Mouse (Mus musculus) brown adipose tissue, adult 24 weeks (tissue): Measurements from ENCODE around the gene Ftl1. TPM values are rescaled to one million over a fixed set of nuclear protein-coding genes. Genes with fewer than 3 reads are reported as not detected.

Experiments
- H3K27ac ChIP-seq: fragments of 200-500 bp; replicated peaks from 2 replicates; pipeline ENCODE4 v1.5.1; 2012; ENCODE audit warnings: low read depth, mild to moderate bottlenecking, low read length
- H3K4me1 ChIP-seq: fragments of 200-500 bp; 2 replicates; pipeline ENCODE4 v1.6.1; 2012; ENCODE audit warnings: low read length, mixed read lengths; ENCODE audit not compliant: control insufficient read depth, insufficient read depth, insufficient read length
- H3K4me3 ChIP-seq: fragments of 200-500 bp; 2 replicates; pipeline ENCODE4 v1.5.1; 2012; ENCODE audit warnings: low read depth, mild to moderate bottlenecking, low read length, moderate library complexity; ENCODE audit not compliant: insufficient read depth
- polyA plus RNA-seq: library from polyadenylated mRNA; stranded (reverse); fragments of >200 nt; gene quantifications from 2 replicates; pipeline ENCODE4 v1.2.4, GENCODE M21; 2012; ENCODE audit not compliant: missing spikeins, insufficient read depth, insufficient read length

The Ftl1 gene
- polyA plus RNA-seq, 1 experiment = 1,179 TPM

GRCm38 (mm10) chr7:45449974-45450373 is 9.7 kb downstream of the Ftl1 start:
- Histone ChIP-seq H3K4me3 (no peak overlapping the region), H3K4me1 (no peaks in the 10 kb centered on the region), H3K27ac (no peak overlapping the region)

GRCm38 (mm10) chr7:45447325-45447990 is 12.2 kb downstream of the Ftl1 start:
- H3K27ac ChIP-seq = no peak overlapping the region
- no peak overlapping the region for H3K4me3 ChIP-seq
- no peaks in the 10 kb centered on the region for H3K4me1 ChIP-seq

GRCm38 (mm10) chr7:45446589-45446988 is 13.1 kb downstream of the Ftl1 start:
- no peaks in the 10 kb centered on the region for H3K4me1 ChIP-seq
- H3K4me3 ChIP-seq = no peak overlapping the region
- H3K27ac ChIP-seq = no peak overlapping the region

DNA sequence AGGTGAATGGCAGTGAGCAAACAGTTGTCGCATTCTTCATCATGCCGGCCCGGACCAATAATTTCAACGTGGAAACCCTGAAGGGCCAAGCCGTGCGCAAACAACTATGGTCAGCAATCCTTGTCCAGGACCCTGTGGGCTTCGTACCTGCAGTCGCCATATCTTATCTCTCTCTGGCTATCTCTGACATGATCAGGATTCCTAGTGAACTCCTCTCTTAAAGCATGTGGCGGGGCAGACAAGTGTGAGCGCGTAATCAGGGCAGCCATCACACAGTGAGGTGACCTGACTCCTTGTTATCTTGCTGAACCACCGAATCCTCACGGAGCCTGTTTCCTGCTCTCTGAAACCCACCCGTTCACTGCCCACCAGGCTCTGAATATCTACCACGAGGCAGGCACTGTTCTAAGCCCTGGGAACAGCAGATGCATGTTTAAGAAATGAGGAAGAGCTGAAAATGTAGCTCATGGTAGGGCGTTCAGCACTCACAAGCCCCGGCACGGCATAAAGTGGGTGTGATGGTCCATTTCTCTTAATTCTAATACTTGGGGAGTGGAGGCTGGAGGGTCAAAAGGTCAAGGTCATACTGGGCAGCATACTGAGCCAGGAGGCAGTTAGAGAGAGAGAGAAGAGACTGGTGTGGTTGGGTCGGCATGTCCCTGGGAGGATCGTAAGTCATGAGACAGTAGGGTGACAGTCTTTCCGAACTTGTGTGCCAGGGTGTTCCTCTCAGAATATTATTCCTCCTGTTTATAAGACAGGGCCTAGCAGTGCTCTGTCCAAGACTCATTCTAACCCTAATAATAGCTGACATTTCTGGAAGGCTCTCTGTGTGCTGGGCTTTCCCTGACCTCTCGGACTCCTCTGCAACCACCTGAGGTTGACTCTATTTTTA is 15.9 kb downstream of the Ftl1 start:
- no peak overlapping the region for H3K27ac ChIP-seq
- H3K4me3 ChIP-seq = no peak overlapping the region
- H3K4me1 ChIP-seq = no peaks in the 10 kb centered on the region

DNA sequence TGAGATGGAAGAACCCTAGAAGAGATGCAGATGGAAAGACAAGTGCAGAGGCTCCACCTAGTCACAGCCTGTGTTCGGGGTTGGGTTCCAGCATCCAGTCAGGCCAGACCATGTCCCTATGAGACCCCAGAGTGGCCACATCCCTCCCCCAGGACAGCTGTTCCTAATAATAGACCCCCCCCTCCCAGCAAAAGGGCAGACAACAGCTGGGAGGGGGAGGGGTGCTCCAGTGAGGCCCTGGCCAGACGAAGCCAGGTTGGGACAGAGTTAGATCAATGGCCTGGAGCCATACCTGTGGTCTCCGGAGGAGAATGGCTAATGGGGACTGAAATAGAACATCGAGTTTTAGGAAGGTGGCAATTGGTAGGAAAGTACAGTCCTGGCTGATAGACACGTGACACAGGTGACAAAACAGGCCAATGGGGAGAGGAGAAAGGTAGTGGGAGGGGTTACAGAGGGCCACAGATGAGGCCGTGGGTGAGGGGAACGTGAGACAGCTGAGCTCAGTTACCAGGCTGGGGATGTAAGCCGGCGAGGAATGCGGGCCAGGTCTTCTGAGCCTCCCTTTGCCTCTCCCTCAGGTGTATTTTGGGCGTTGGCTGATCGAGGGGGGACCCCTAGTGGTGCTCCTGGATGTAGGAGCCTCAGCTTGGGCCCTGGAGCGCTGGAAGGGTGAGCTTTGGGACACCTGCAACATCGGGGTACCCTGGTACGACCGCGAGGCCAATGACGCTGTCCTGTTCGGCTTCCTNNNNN is 22.0 kb downstream of the Ftl1 start, which contains the start of gene Ruvbl2:
Ruvbl2 (minus strand) TSS at position 576 of the 756 bp plus-strand sequence.
- Histone ChIP-seq H3K27ac (no peak within 1 kb of the TSS; the same call in 1 of the 2 replicates), H3K4me1 (peaks cover 14% of the 10 kb centered on the region), H3K4me3 (no peak within 1 kb of the TSS)

DNA sequence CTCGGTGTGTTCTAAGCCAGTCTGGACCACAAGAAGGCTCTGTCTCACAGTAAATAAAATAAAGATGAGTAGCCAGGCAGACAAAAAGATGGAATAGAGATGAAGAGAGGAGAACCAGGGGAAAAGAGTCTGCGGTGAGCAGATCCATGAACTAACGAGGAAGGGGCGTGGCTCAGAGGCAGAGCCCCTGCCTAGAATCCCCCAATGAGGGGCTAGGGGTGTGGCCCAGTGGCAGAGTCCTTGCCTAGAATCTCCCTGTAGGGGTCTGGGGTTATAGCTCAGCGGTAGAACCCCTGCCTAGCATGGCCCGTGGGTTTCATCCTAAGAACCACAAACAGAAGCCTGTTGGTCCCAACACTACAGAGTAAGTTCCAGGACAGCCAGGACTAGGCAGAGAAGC is 22.6 kb downstream of the Ftl1 start:
- Histone ChIP-seq H3K4me3 (no peak overlapping the region), H3K27ac (no peak overlapping the region)

GRCm38 (mm10) chr7:45436444-45436843 is 23.2 kb downstream of the Ftl1 start:
- Histone ChIP-seq H3K4me3 (peak overlapping the region; percentile 76), H3K4me1 (peaks cover 14% of the 10 kb centered on the region), H3K27ac (peak overlapping the region; percentile 95; the same call in 1 of the 2 replicates)

More for the DNA sequence above, 22.6 kb downstream of the Ftl1 start:
- H3K4me1 ChIP-seq = peaks cover 14% of the 10 kb centered on the region

GRCm38 (mm10) chr7:45435038-45435437 is 24.6 kb downstream of the Ftl1 start:
- Histone ChIP-seq H3K4me1 (peaks cover 14% of the 10 kb centered on the region), H3K27ac (peak overlapping the region; percentile 95), H3K4me3 (peak overlapping the region; percentile 76)

GRCm38 (mm10) chr7:45434203-45435015 is 25.3 kb downstream of the Ftl1 start, which contains the start of gene Gys1:
Gene Gys1, plus strand, starts transcription at chr7:45434844.
- peak within 1 kb of the TSS; percentile 95 for H3K27ac ChIP-seq
- peaks cover 14% of the 10 kb centered on the region for H3K4me1 ChIP-seq

DNA sequence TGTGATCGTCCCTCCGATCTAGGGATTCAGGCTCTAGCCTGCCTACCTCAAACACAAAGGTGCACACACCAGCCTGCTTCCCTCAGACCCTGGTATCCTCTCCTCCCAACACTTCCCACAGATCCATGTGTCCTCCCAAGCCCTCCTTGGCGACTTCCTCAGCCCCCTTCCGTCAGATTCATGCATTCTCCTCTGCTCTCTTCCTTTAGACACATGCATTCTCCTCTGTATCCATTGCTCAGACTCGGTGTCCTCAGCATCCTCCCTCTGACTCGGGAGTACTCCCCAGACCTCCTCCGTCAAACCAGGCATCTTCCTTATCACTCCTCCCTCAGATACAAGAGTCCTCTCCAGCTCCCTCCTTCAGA is 25.9 kb downstream of the Ftl1 start:
- Histone ChIP-seq H3K4me1 (peaks cover 14% of the 10 kb centered on the region), H3K27ac (peak overlapping the region; percentile 42)

More at GRCm38 (mm10) chr7:45434203-45435015, 25.3 kb downstream of the Ftl1 start, which contains the start of gene Gys1:
- peak within 1 kb of the TSS; percentile 78 for H3K4me3 ChIP-seq

DNA sequence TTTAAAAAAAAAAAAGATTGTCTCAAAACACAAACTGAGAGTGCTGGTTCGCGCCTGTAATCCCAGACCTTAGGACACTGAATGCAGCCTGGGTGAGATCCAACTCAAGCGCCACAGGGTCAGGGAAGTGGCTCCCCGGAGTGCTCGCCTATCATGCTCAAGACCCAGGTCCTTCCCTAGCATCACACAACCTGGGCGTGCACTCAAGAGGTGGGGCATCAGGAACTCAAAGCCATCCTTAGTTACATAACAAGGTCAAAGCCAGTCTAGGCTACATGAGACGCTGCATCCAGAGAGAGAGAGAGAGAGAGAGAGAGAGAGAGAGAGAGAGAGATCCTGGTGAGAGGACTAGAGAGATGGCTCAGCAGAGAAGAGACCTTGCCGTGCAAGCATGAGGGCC is 33.1 kb downstream of the Ftl1 start:
- Histone ChIP-seq H3K27ac (no peak overlapping the region), H3K4me1 (no peaks in the 10 kb centered on the region), H3K4me3 (no peak overlapping the region)

More for the DNA sequence above, 25.9 kb downstream of the Ftl1 start:
- H3K4me3 ChIP-seq = peak overlapping the region; percentile 78

DNA sequence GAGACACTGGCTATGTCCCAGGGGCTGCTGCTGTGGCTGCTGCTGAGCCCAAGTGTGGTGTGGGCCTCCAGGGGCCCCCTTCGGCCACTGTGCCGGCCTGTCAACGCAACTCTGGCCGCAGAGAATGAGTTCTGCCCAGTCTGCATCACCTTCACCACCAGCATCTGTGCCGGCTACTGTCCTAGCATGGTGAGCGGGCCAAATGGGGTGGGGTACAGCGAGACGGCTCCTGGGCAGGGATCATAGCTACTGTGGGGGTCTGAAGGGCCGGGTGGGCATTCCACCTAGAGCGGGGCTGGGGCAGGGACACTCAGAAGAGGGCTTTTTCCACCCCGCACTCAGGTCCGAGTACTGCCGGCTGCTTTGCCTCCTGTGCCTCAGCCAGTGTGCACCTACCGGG is 38.5 kb downstream of the Ftl1 start:
- no peaks in the 10 kb centered on the region for H3K4me1 ChIP-seq
- no peak overlapping the region for H3K4me3 ChIP-seq
- no peak overlapping the region for H3K27ac ChIP-seq

DNA sequence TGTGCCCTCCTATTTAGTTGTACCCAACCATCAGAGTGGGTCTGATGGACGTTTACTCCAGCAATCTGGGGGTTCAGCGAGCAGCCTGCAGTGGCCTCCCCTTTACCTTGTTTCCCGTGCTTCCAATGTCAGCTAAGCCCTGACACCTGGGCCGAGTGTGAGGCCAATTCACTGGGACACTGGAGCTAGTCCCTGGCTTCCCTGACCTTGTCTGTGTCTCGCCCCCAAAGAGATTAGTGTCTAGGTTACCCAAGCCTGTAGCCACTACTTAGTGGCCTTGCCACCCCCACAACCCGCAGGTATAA is 39.1 kb downstream of the Ftl1 start, which contains the start of gene Lhb:
Lhb (plus strand) TSS at position 206 of the 305 bp plus-strand sequence.
- H3K4me1 ChIP-seq = no peaks in the 10 kb centered on the region
- H3K4me3 ChIP-seq = no peak within 1 kb of the TSS
- H3K27ac ChIP-seq = no peak within 1 kb of the TSS

- Histone ChIP-seq H3K27ac (no peak overlapping the region), H3K4me3 (no peak overlapping the region), H3K4me1 (no peaks in the 10 kb centered on the region)
These were observed 39.6 kb downstream of the Ftl1 start for GRCm38 (mm10) chr7:45419859-45420614.
